49 mouse cellular contexts compared by ENCODE assay signal in the genomic region with DNA sequence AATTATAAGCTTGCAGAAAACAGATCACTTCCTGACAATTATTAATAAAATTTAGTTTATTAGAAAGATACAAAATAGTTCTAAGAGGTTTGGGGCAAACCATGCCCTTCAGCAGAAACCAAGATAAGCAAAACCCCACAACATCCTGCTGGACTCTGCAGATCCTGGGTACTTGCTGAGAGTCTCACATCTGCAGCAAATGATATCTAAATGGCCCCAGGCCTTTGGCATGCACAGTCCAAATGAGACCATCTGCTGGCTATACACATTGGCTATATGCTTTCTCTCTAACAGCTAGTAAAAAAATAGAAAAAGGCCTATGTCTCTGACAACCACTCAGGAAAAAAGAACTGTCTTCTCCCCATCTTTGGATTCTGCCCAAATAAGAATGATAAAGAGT. TPM values are rescaled to one million over a fixed set of nuclear protein-coding genes. Genes with fewer than 3 reads are reported as not detected.
"Had no signal": no experiment of that assay in that cellular context is flagged by ENCODE, and none has a peak within 500 bp of the region (broad histone marks: within the 10 kb centered on the region; RNA-seq: fewer than 3 reads in every experiment).

No protein-coding gene starts in this region.

- H3K9me3 ChIP-seq: heart, embryonic 12.5 days; heart, embryonic 13.5 days; heart, embryonic 15.5 days; hindbrain, embryonic 10.5 days; hindbrain, embryonic 12.5 days; hindbrain, embryonic 15.5 days; intestine, embryonic 15.5 days; kidney, embryonic 15.5 days had no signal

- H3K4me2 ChIP-seq: heart, embryonic 11.5 days; heart, embryonic 12.5 days; heart, embryonic 13.5 days; heart, embryonic 15.5 days; hindbrain, embryonic 12.5 days; hindbrain, embryonic 14.5 days; hindbrain, embryonic 15.5 days; intestine, embryonic 15.5 days; kidney, embryonic 15.5 days had no signal

- H3K4me1 ChIP-seq: heart, embryonic 12.5 days; heart, embryonic 13.5 days; heart, embryonic 15.5 days; hindbrain, embryonic 10.5 days; hindbrain, embryonic 12.5 days; hindbrain, embryonic 15.5 days; intestine, embryonic 15.5 days; kidney, embryonic 15.5 days had no signal

- H3K9ac ChIP-seq: heart, embryonic 12.5 days; heart, embryonic 13.5 days; heart, embryonic 15.5 days; hindbrain, embryonic 12.5 days; hindbrain, embryonic 14.5 days; hindbrain, embryonic 15.5 days; intestine, embryonic 15.5 days; kidney, embryonic 15.5 days had no signal

- DNase-seq: heart, postnatal 10 days; heart, postnatal 14 days; heart, postnatal 36 days; heart, postnatal 4 days; kidney, adult 11 months; kidney, adult 18-20 months; kidney, adult 2 months; kidney, adult 8-10 months; kidney, adult 9 months; kidney, postnatal 10 days; kidney, postnatal 14 days; kidney, postnatal 25 days; kidney, postnatal 36 days; kidney, postnatal 4 days; layer of hippocampus, adult 9-11 months; layer of hippocampus, postnatal 36 days had no signal

- ATAC-seq: hindbrain, embryonic 16.5 days; hindbrain, postnatal 0 days; inflammation-experienced regulatory T-cells, adult 6 months; intestine, embryonic 15.5 days; intestine, embryonic 16.5 days; intestine, postnatal 0 days had no signal

- H3K27ac ChIP-seq: heart, embryonic 13.5 days; heart, embryonic 15.5 days; hindbrain, embryonic 10.5 days; hindbrain, embryonic 12.5 days; hindbrain, embryonic 14.5 days; hindbrain, embryonic 15.5 days; hindbrain, postnatal 0 days; intestine, embryonic 15.5 days; kidney, embryonic 15.5 days; kidney, postnatal 0 days; layer of hippocampus, adult 2 months; left cerebral cortex, adult 2 months had no signal

- H3K27me3 ChIP-seq: heart, embryonic 12.5 days; heart, embryonic 13.5 days; heart, embryonic 15.5 days; hindbrain, embryonic 12.5 days; hindbrain, embryonic 15.5 days; intestine, embryonic 15.5 days; kidney, embryonic 15.5 days had no signal

- H3K4me3 ChIP-seq: heart, embryonic 12.5 days; heart, embryonic 13.5 days; heart, embryonic 15.5 days; hindbrain, embryonic 10.5 days; hindbrain, embryonic 12.5 days; hindbrain, embryonic 15.5 days; intestine, embryonic 15.5 days; kidney, embryonic 15.5 days; layer of hippocampus, adult 2 months; left cerebral cortex, adult 2 months had no signal

- H3K36me3 ChIP-seq: heart, embryonic 12.5 days; heart, embryonic 13.5 days; heart, embryonic 15.5 days; hindbrain, embryonic 10.5 days; hindbrain, embryonic 12.5 days; hindbrain, embryonic 15.5 days; intestine, embryonic 15.5 days; kidney, embryonic 15.5 days had no signal

RNA-seq across cellular contexts. Expression of gene Il20ra, which starts 40.4 kb away (rescaled TPM):
- total RNA-seq: heart, postnatal 10 days; heart, postnatal 14 days; heart, postnatal 25 days; heart, postnatal 36 days; heart, postnatal 4 days; layer of hippocampus, adult 2 months; layer of hippocampus, adult 8-10 months; layer of hippocampus, postnatal 10 days; layer of hippocampus, postnatal 25 days; layer of hippocampus, postnatal 36 days had no signal
- polyA plus RNA-seq: heart, embryonic 12.5 days; heart, embryonic 13.5 days; heart, embryonic 15.5 days; heart, postnatal 0 days; hindbrain, embryonic 11.5 days; kidney, embryonic 14.5 days; large intestine, adult 2 months had no signal

RNA-seq across cellular contexts. Expression of gene Il22ra2, which starts 50.2 kb away (rescaled TPM):
- total RNA-seq: heart, postnatal 10 days; heart, postnatal 14 days; heart, postnatal 25 days; heart, postnatal 36 days; heart, postnatal 4 days; hindbrain, postnatal 0 days; layer of hippocampus, adult 18-20 months; layer of hippocampus, adult 2 months; layer of hippocampus, adult 8-10 months; layer of hippocampus, postnatal 10 days; layer of hippocampus, postnatal 14 days; layer of hippocampus, postnatal 25 days; layer of hippocampus, postnatal 36 days; left cerebral cortex, adult 18-20 months; left cerebral cortex, adult 2 months had no signal
- polyA plus RNA-seq: heart, embryonic 11.5 days; heart, embryonic 12.5 days; heart, embryonic 13.5 days; heart, embryonic 14.5 days; heart, embryonic 15.5 days; heart, embryonic 16.5 days; heart, postnatal 0 days; hindbrain, embryonic 10.5 days; hindbrain, embryonic 11.5 days; hindbrain, embryonic 12.5 days; hindbrain, embryonic 14.5 days; hindbrain, embryonic 15.5 days; hindbrain, embryonic 16.5 days; hindbrain, postnatal 0 days; intestine, embryonic 14.5 days; intestine, embryonic 15.5 days; intestine, embryonic 16.5 days; kidney, embryonic 14.5 days; kidney, embryonic 15.5 days; kidney, embryonic 16.5 days; kidney, postnatal 0 days had no signal
